Mouse (Mus musculus) liver, postnatal 0 days (tissue): ENCODE measurements around the gene Apoc2.

Source experiments
- CTCF ChIP-seq: sonication (generic); IDR thresholded peaks from 2 replicates; pipeline ENCODE4 v1.5.1; 2016; ENCODE audit warnings: antibody characterized with exemption, low read depth
- EP300 ChIP-seq: IDR thresholded peaks from 2 replicates; pipeline ENCODE4 v1.6.1; 2016; ENCODE audit warnings: antibody characterized with exemption, low read depth, mild to moderate bottlenecking

DNA sequence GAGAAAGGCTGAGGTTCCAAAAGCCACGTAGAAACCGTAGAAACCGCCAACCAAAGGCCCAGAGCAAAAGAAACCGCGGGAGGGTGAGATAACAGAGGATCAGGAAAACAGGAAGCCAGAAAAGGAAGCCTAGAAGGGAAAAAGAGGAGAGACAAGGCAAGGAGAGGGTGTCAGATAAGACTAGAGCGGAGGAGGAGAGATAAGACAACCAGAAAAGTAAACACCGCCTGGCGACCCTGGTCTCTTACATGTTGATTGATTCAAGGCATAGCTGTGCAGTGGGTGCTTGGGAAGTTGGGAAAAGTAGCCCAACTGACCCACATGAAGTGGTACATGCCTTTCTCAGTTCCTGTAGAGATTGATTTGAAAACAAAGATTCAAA, 17.5 kb upstream of the Apoc2 start:
- TF ChIP-seq CTCF (no peak), EP300 (peak; percentile 52)
